Mouse (Mus musculus) embryonic facial prominence, embryonic 14.5 days (tissue): ENCODE measurements at regions not wholly inside any gene's neighbourhood (a gene's known extent, or its start where the extent isn't known, plus 50 kb on each side); places are given as distances from the start of the nearest gene placed in this dataset.

Experiments
- ATAC-seq: fragments of 200-750 bp; cut with Nextera tagmentation; 2 replicates; pipeline ENCODE4 v1.8.0; 2017; ENCODE audit warnings: low read depth, moderate number of reproducible peaks, moderate TSS enrichment
- DNase-seq: peaks from one replicate; pipeline ENCODE4 v3.0.0-alpha.2; 2015; ENCODE audit warnings: low spot score
- H3K27ac ChIP-seq: fragments of 300-500 bp; sonication (generic); replicated peaks from 2 replicates; pipeline ENCODE4 v1.5.1; 2014; ENCODE audit warnings: low read depth, mild to moderate bottlenecking, low read length, moderate library complexity
- H3K27me3 ChIP-seq: fragments of 300-500 bp; sonication (generic); replicated peaks from 2 replicates; pipeline ENCODE4 v1.6.1; 2014; ENCODE audit warnings: low read length; ENCODE audit not compliant: control insufficient read depth, insufficient read depth
- H3K36me3 ChIP-seq: fragments of 300-500 bp; sonication (generic); 2 replicates; pipeline ENCODE4 v1.6.1; 2014; ENCODE audit warnings: low read length, mixed read lengths; ENCODE audit not compliant: control insufficient read depth, insufficient read depth
- H3K4me1 ChIP-seq: fragments of 300-500 bp; sonication (generic); 2 replicates; pipeline ENCODE4 v1.6.1; 2014; ENCODE audit warnings: antibody characterized with exemption, low read length; ENCODE audit not compliant: control insufficient read depth, insufficient read depth
- H3K4me2 ChIP-seq: fragments of 300-500 bp; sonication (generic); 2 replicates; pipeline ENCODE4 v1.6.1; 2014; ENCODE audit warnings: low read depth, mild to moderate bottlenecking, low read length, moderate library complexity, mixed read lengths
- H3K4me3 ChIP-seq: fragments of 300-500 bp; sonication (generic); 2 replicates; pipeline ENCODE4 v1.5.1; 2014; ENCODE audit warnings: low read depth, mild to moderate bottlenecking, low read length
- H3K9ac ChIP-seq: fragments of 300-500 bp; sonication (generic); 2 replicates; pipeline ENCODE4 v1.6.1; 2014; ENCODE audit warnings: low read depth, mild to moderate bottlenecking, low read length, moderate library complexity, mixed read lengths
- H3K9me3 ChIP-seq: fragments of 300-500 bp; sonication (generic); 2 replicates; pipeline ENCODE4 v1.6.1; 2016; ENCODE audit warnings: low read length; ENCODE audit not compliant: control insufficient read depth
- WGBS: fragments of 180-500 bp; shearing (Covaris S2); extraction: QIAGEN DNeasy Blood & Tissue Kit; methylation state at CpG from one replicate; pipeline ENCODE4 v1.1.7; 2014; 5-methylcytosine and 5-hydroxymethylcytosine counted together

DNA sequence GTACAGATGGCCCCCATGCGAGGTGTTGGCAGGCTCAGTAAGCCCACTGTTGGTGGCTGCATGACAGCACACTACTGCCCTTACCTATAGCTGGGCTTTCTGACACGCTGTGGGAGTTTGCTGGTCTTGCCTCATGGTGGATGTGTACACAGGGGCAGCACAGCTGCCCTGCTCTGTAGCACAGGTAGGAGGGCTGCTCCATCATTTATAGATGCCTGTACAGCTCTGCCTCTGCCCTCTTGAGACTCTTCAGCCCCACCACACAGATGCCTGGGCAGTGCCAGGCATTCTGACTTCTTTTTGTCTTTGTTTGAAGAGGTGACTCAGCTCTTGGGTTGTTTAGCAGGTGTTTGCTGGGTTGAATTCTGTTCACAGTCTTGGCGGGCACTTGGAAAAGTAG lies 365.9 kb upstream of the Kazn start:
- Histone ChIP-seq H3K27me3 (no peaks in the 10 kb centered on the region), H3K4me3 (no peak overlapping the region), H3K9ac (no peak overlapping the region), H3K27ac (no peak overlapping the region), H3K4me2 (no peak overlapping the region), H3K4me1 (no peaks in the 10 kb centered on the region), H3K36me3 (no peaks in the 10 kb centered on the region), H3K9me3 (peaks cover 5% of the 10 kb centered on the region; the same call in 1 of the 2 replicates)
- 80% methylated on average over 3 of the region's 3 CpGs for WGBS
- no peak for ATAC-seq
- DNase-seq, result no peak

- DNase-seq (peak; percentile 26), ATAC-seq (no peak)
- Histone ChIP-seq H3K4me3 (no peak overlapping the region), H3K4me2 (no peak overlapping the region), H3K4me1 (no peaks in the 10 kb centered on the region), H3K9ac (no peak overlapping the region), H3K27ac (no peak overlapping the region), H3K9me3 (peaks cover 10% of the 10 kb centered on the region; the same call in 1 of the 2 replicates), H3K27me3 (no peaks in the 10 kb centered on the region), H3K36me3 (no peaks in the 10 kb centered on the region)
- WGBS, result 32% methylated on average over 4 of the region's 4 CpGs
Measured at GRCm38 (mm10) chr4:142597214-142597613, 358.0 kb upstream of the Kazn start.

DNA sequence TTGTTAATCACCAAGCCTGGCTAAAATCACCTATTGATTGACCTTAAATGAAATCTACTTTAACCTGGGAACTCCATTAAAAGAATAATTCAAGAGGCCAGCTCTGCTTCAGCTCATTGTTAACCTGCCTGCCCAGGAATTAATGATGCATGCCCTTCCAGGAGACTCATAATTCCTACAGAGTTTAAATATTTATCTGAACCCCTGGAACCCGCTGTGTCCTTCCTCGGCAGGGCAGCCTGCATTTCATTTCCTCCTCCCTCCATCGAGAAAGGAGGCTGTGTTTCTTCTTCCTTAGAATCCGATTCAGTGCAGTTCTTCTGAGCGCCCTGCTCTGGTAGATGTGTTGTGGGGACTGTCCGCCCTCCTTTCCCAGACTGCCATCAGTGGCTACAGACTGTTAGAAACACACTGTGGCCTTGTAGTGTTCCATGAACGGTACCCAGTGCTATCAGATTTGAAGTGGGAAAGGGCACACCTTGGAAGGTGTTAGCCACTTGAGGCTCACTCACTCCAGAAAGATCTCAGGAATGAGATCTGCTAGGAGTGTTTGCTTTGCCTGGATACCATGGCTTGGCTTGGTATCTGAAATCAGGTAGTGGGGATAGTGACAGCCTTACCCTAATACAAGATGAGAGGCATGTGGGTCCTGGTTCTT lies 350.0 kb upstream of the Kazn start:
- DNase-seq (no peak), ATAC-seq (no peak)
- H3K36me3 ChIP-seq, result no peaks in the 10 kb centered on the region
- WGBS, result 57% methylated on average over 7 of the region's 7 CpGs
- no peak overlapping the region for H3K9ac ChIP-seq
- no peak overlapping the region for H3K4me3 ChIP-seq
- H3K27ac ChIP-seq, result no peak overlapping the region
- peaks cover 13% of the 10 kb centered on the region for H3K4me1 ChIP-seq
- no peaks in the 10 kb centered on the region for H3K27me3 ChIP-seq
- no peaks in the 10 kb centered on the region for H3K9me3 ChIP-seq
- H3K4me2 ChIP-seq, result peak overlapping the region; percentile 45; the same call in 1 of the 2 replicates

GRCm38 (mm10) chr4:142588418-142589083 lies 349.4 kb upstream of the Kazn start:
- WGBS, result 30% methylated on average over 24 of the region's 24 CpGs
- 0 out of 2 replicates have a peak, but pooled peaks have one; percentile 41 for ATAC-seq
- peak; percentile 24 for DNase-seq

GRCm38 (mm10) chr4:142587345-142588035 lies 348.3 kb upstream of the Kazn start:
- WGBS, result 58% methylated on average over 22 of the region's 22 CpGs
- H3K27ac ChIP-seq, result no peak overlapping the region
- no peak overlapping the region for H3K9ac ChIP-seq
- no peak overlapping the region for H3K4me2 ChIP-seq
- no peak overlapping the region for H3K4me3 ChIP-seq
- ATAC-seq (0 out of 2 replicates have a peak, but pooled peaks have one; percentile 41), DNase-seq (peak; percentile 31)
- no peaks in the 10 kb centered on the region for H3K36me3 ChIP-seq
- peaks cover 13% of the 10 kb centered on the region for H3K4me1 ChIP-seq
- H3K27me3 ChIP-seq, result no peaks in the 10 kb centered on the region
- no peaks in the 10 kb centered on the region for H3K9me3 ChIP-seq

More at GRCm38 (mm10) chr4:142588418-142589083, 349.4 kb upstream of the Kazn start:
- Histone ChIP-seq H3K36me3 (no peaks in the 10 kb centered on the region), H3K4me1 (peaks cover 13% of the 10 kb centered on the region), H3K4me2 (peak overlapping the region; percentile 45), H3K4me3 (peak overlapping the region; percentile 16), H3K27me3 (no peaks in the 10 kb centered on the region), H3K9ac (no peak overlapping the region), H3K27ac (no peak overlapping the region), H3K9me3 (no peaks in the 10 kb centered on the region)

DNA sequence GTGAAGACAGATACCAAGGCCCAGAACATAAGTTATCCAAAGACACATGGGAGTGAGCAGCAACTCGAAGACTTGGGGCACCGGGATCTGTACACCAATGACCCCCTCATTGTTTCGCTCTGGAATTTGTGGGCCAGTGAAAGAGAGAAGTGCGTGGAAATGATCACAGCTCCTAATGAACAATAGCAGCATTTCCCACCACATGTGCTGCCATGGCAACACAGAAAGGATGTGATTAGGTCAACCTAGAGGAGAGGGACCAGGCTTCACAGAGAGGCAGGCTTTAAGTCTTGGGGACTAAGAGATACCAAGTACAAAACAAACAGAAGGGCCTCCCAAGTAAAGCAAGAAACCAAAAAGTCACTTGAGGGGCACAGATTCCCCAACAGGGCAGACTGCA lies 339.3 kb upstream of the Kazn start:
- Histone ChIP-seq H3K4me1 (peaks cover 11% of the 10 kb centered on the region; the same call in 1 of the 2 replicates), H3K36me3 (no peaks in the 10 kb centered on the region), H3K4me3 (no peak overlapping the region), H3K9ac (no peak overlapping the region), H3K9me3 (no peaks in the 10 kb centered on the region), H3K27ac (0 out of 2 replicates have a peak overlapping the region, but pooled peaks have one; percentile 59), H3K4me2 (no peak overlapping the region), H3K27me3 (no peaks in the 10 kb centered on the region)
- no peak for DNase-seq
- ATAC-seq, result no peak
- 71% methylated on average over 4 of the region's 4 CpGs for WGBS

GRCm38 (mm10) chr4:142577519-142577918 lies 338.3 kb upstream of the Kazn start:
- H3K4me2 ChIP-seq, result peak overlapping the region; percentile 10; the same call in 1 of the 2 replicates
- DNase-seq (peak; percentile 78), ATAC-seq (peak; percentile 70)
- H3K27me3 ChIP-seq, result no peaks in the 10 kb centered on the region
- H3K27ac ChIP-seq, result peak overlapping the region; percentile 59
- no peak overlapping the region for H3K9ac ChIP-seq
- H3K36me3 ChIP-seq, result no peaks in the 10 kb centered on the region
- 14% methylated on average over 4 of the region's 4 CpGs for WGBS
- no peak overlapping the region for H3K4me3 ChIP-seq
- H3K9me3 ChIP-seq, result no peaks in the 10 kb centered on the region
- peaks cover 12% of the 10 kb centered on the region for H3K4me1 ChIP-seq

GRCm38 (mm10) chr4:142574528-142574927 lies 335.3 kb upstream of the Kazn start:
- Histone ChIP-seq H3K27ac (no peak overlapping the region), H3K4me3 (no peak overlapping the region), H3K4me2 (no peak overlapping the region), H3K9ac (no peak overlapping the region), H3K4me1 (peaks cover 14% of the 10 kb centered on the region), H3K27me3 (no peaks in the 10 kb centered on the region), H3K36me3 (no peaks in the 10 kb centered on the region), H3K9me3 (no peaks in the 10 kb centered on the region)
- ATAC-seq, result peak; percentile 31; the same call in 1 of the 2 replicates
- peak; percentile 50 for DNase-seq
- WGBS, result 58% methylated on average over 1 of the region's 1 CpGs
